Mouse (Mus musculus) granulocyte monocyte progenitor cell, adult 5-6 weeks (primary cell): ENCODE measurements around the gene Sec22b. TPM values are rescaled to one million over a fixed set of nuclear protein-coding genes. Genes with fewer than 3 reads are reported as not detected.

ENCODE experiments used
- ATAC-seq: replicated peaks from 2 replicates; pipeline ENCODE4 v1.8.0; 2016; ENCODE audit warnings: mild to moderate bottlenecking, moderate TSS enrichment, inconsistent platforms; ENCODE audit not compliant: poor library complexity, severe bottlenecking
- total RNA-seq, 2 experiments: library from RNA; stranded (forward) in 1 of 2; stranded (reverse) in 1 of 2; fragments of 200-712, 200-1000 nt in 1 of 2; fragments of >200 nt in 1 of 2; fragmentation: Nextera tagmentation in 1 of 2; gene quantifications; 2 replicates each; pipeline ENCODE4 v1.2.3; 2014 to 2017

Gene Sec22b
- total RNA-seq (2014; fragmentation: Nextera tagmentation) (71.1 and 89.5 TPM in 2 replicates), total RNA-seq (2017) (83.2 and 100 TPM in 2 replicates)

- peak; percentile 97 for ATAC-seq
These were observed at the start of gene Sec22b for GRCm38 (mm10) chr3:97900516-97901490. Gene Sec22b, plus strand, starts transcription at chr3:97901190.

- no peak for ATAC-seq
These were observed 49.2 kb upstream of the Sec22b start for GRCm38 (mm10) chr3:97851803-97852202.

GRCm38 (mm10) chr3:97854575-97855384 lies 46.2 kb upstream of the Sec22b start:
- no peak for ATAC-seq

GRCm38 (mm10) chr3:97859400-97859799 lies 41.6 kb upstream of the Sec22b start:
- no peak for ATAC-seq

- ATAC-seq = no peak
These were observed 40.1 kb upstream of the Sec22b start for GRCm38 (mm10) chr3:97860820-97861451.

GRCm38 (mm10) chr3:97866696-97867095 lies 34.3 kb upstream of the Sec22b start:
- no peak for ATAC-seq

GRCm38 (mm10) chr3:97867221-97868023 lies 33.6 kb upstream of the Sec22b start:
- ATAC-seq = peak; percentile 70

GRCm38 (mm10) chr3:97868024-97868689 lies 32.8 kb upstream of the Sec22b start:
- peak; percentile 94 for ATAC-seq

GRCm38 (mm10) chr3:97868733-97869132 lies 32.3 kb upstream of the Sec22b start:
- no peak for ATAC-seq

- ATAC-seq = no peak
These were observed 31.3 kb upstream of the Sec22b start for GRCm38 (mm10) chr3:97869730-97870129.

GRCm38 (mm10) chr3:97874777-97875176 lies 26.2 kb upstream of the Sec22b start:
- no peak for ATAC-seq

GRCm38 (mm10) chr3:97876259-97876658 lies 24.7 kb upstream of the Sec22b start:
- no peak for ATAC-seq

GRCm38 (mm10) chr3:97879222-97879621 lies 21.8 kb upstream of the Sec22b start:
- peak; percentile 82 for ATAC-seq

- no peak for ATAC-seq
These were observed 19.4 kb upstream of the Sec22b start for GRCm38 (mm10) chr3:97881576-97881975.

GRCm38 (mm10) chr3:97887785-97888167 lies 13.2 kb upstream of the Sec22b start:
- ATAC-seq = no peak

- ATAC-seq = peak; percentile 56
These were observed 12.7 kb upstream of the Sec22b start, which contains the start of gene Pde4dip for GRCm38 (mm10) chr3:97888168-97888901. Gene Pde4dip, minus strand, starts transcription at chr3:97888707.

- no peak for ATAC-seq
These were observed 10.8 kb upstream of the Sec22b start for GRCm38 (mm10) chr3:97890205-97890604.

- ATAC-seq = peak; percentile 87
These were observed 6.3 kb upstream of the Sec22b start for GRCm38 (mm10) chr3:97894695-97895094.
